Mouse (Mus musculus) embryonic facial prominence, embryonic 12.5 days (tissue): ENCODE measurements around the gene Herc6. TPM values are rescaled to one million over a fixed set of nuclear protein-coding genes. Genes with fewer than 3 reads are reported as not detected.
"Not testable (repeated sequence)": the region's sequence is repeated elsewhere in the genome, so short reads cannot be mapped to it uniquely, and the experiment has no call there.

ENCODE experiments used
- ATAC-seq: fragments of 200-750 bp; cut with Nextera tagmentation; 2 replicates; pipeline ENCODE4 v1.8.0; 2017; ENCODE audit not compliant: insufficient number of reproducible peaks, insufficient read depth, low FRiP score, low TSS enrichment
- H3K27ac ChIP-seq: fragments of 300-500 bp; sonication (generic); 2 replicates; pipeline ENCODE4 v1.5.1; 2016; ENCODE audit warnings: mild to moderate bottlenecking
- H3K27me3 ChIP-seq: fragments of 300-500 bp; sonication (generic); 2 replicates; pipeline ENCODE4 v1.6.1; 2016; ENCODE audit warnings: mild to moderate bottlenecking, moderate library complexity
- H3K36me3 ChIP-seq: fragments of 300-500 bp; sonication (generic); 2 replicates; pipeline ENCODE4 v1.6.1; 2016; ENCODE audit warnings: mild to moderate bottlenecking
- H3K4me1 ChIP-seq: fragments of 300-500 bp; sonication (generic); 2 replicates; pipeline ENCODE4 v1.6.1; 2016
- H3K4me2 ChIP-seq: fragments of 300-500 bp; sonication (generic); replicated peaks from 2 replicates; pipeline ENCODE4 v1.6.1; 2016; ENCODE audit warnings: mild to moderate bottlenecking, moderate library complexity
- H3K4me3 ChIP-seq: fragments of 300-500 bp; sonication (generic); 2 replicates; pipeline ENCODE4 v1.5.1; 2016; ENCODE audit warnings: mild to moderate bottlenecking
- H3K9ac ChIP-seq: fragments of 300-500 bp; sonication (generic); 2 replicates; pipeline ENCODE4 v1.6.1; 2016; ENCODE audit warnings: mild to moderate bottlenecking, moderate library complexity
- H3K9me3 ChIP-seq: fragments of 300-500 bp; sonication (generic); 2 replicates; pipeline ENCODE4 v1.6.1; 2016; ENCODE audit warnings: mild to moderate bottlenecking, moderate library complexity
- WGBS: fragments of 180-500 bp; shearing (Covaris S2); methylation state at CpG from one replicate; pipeline ENCODE4 v1.1.7; 2016; 5-methylcytosine and 5-hydroxymethylcytosine counted together
- polyA plus RNA-seq: library from polyadenylated mRNA; unstranded; fragments of >200 nt; fragmentation: Nextera tagmentation; extraction: Ambion mirVana; gene quantifications from 2 replicates; pipeline ENCODE4 v1.2.1, GENCODE M21; 2016

Herc6 gene
- polyA plus RNA-seq, 1 experiment from 2014 or later = 2.5 TPM

GRCm38 (mm10) chr6:57541737-57542335, 39.0 kb upstream of the Herc6 start:
- WGBS = 93% methylated on average over 1 of the region's 1 CpGs
- Histone ChIP-seq H3K36me3 (no peaks in the 10 kb centered on the region), H3K4me3 (no peak overlapping the region), H3K9me3 (no peaks in the 10 kb centered on the region), H3K4me2 (no peak overlapping the region), H3K9ac (no peak overlapping the region), H3K27ac (no peak overlapping the region), H3K27me3 (no peaks in the 10 kb centered on the region), H3K4me1 (no peaks in the 10 kb centered on the region)
- no peak for ATAC-seq

GRCm38 (mm10) chr6:57543591-57543990, 37.2 kb upstream of the Herc6 start:
- ATAC-seq, H3K4me1 ChIP-seq, H3K4me2 ChIP-seq, H3K27me3 ChIP-seq, H3K9me3 ChIP-seq, H3K4me3 ChIP-seq, H3K9ac ChIP-seq, H3K36me3 ChIP-seq, H3K27ac ChIP-seq: not testable (repeated sequence)

DNA sequence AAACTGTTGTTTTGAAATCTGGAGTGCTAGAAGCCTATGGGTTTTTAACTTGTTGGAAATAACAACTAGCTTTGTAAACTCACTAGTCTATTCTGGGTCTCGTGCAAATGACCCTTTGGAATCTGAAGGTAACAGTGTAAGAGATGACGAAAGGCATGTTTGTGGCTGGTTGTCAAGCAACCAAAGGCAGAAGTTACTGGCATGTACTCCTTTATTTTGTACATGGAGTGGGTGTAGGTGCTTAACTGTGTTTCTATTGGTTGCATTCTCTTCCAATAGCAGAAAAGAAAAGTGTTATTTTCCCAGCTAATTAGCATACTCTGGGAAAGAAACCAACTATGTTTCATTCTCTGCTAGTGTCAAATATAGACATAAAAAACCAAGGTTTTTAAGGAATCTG, 35.9 kb upstream of the Herc6 start:
- no peak overlapping the region for H3K27ac ChIP-seq
- no peaks in the 10 kb centered on the region for H3K4me1 ChIP-seq
- no peaks in the 10 kb centered on the region for H3K9me3 ChIP-seq
- no peak for ATAC-seq
- no peak overlapping the region for H3K4me3 ChIP-seq
- H3K36me3 ChIP-seq = no peaks in the 10 kb centered on the region
- H3K4me2 ChIP-seq = no peak overlapping the region
- no peak overlapping the region for H3K9ac ChIP-seq
- 77% methylated on average over 2 of the region's 2 CpGs for WGBS
- H3K27me3 ChIP-seq = no peaks in the 10 kb centered on the region

DNA sequence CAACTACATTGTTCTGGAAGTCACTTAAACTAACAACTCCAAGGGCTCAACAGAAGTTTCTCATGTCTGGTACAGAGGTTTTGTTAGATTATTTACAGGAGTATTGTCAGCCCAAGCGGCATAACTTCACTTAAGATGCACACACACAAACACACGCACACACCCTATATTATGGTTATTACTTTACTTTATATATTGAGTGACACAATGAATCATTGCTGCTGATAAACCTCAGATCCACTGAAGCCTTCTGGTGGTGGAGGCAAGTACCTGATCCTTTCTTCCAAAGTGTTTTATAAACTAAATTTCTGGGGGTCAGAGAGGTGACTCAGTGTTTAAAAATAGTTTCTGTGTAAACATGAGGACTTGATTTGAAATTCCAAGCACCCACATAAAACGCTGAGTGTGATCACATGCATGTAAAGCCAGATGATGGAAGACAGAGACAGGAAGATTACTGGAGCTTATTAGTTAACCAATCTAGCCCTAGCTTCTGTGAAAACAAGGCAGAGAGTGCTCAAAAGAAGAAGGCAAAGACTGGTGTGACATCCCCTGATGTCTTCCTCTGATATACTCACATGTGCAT, 29.5 kb upstream of the Herc6 start:
- Histone ChIP-seq H3K4me2 (no peak overlapping the region), H3K9me3 (no peaks in the 10 kb centered on the region), H3K36me3 (no peaks in the 10 kb centered on the region), H3K4me3 (no peak overlapping the region), H3K27me3 (no peaks in the 10 kb centered on the region), H3K4me1 (no peaks in the 10 kb centered on the region), H3K27ac (no peak overlapping the region), H3K9ac (no peak overlapping the region)
- ATAC-seq = no peak
- WGBS = 67% methylated on average over 3 of the region's 3 CpGs

- H3K4me1 ChIP-seq = no peaks in the 10 kb centered on the region
- H3K27ac ChIP-seq = no peak overlapping the region
- H3K27me3 ChIP-seq = no peaks in the 10 kb centered on the region
- H3K9ac ChIP-seq = no peak overlapping the region
- ATAC-seq = no peak
- 54% methylated on average over 4 of the region's 4 CpGs for WGBS
- no peak overlapping the region for H3K4me3 ChIP-seq
- no peaks in the 10 kb centered on the region for H3K36me3 ChIP-seq
- no peak overlapping the region for H3K4me2 ChIP-seq
- H3K9me3 ChIP-seq = no peaks in the 10 kb centered on the region
These were observed 22.9 kb upstream of the Herc6 start for GRCm38 (mm10) chr6:57557796-57558317.

GRCm38 (mm10) chr6:57563454-57563853, 17.3 kb upstream of the Herc6 start:
- Histone ChIP-seq H3K4me1 (no peaks in the 10 kb centered on the region), H3K27me3 (no peaks in the 10 kb centered on the region), H3K9ac (no peak overlapping the region), H3K27ac (no peak overlapping the region), H3K4me2 (no peak overlapping the region), H3K36me3 (no peaks in the 10 kb centered on the region), H3K9me3 (no peaks in the 10 kb centered on the region), H3K4me3 (no peak overlapping the region)
- ATAC-seq = no peak
- WGBS = 71% methylated on average over 1 of the region's 1 CpGs

DNA sequence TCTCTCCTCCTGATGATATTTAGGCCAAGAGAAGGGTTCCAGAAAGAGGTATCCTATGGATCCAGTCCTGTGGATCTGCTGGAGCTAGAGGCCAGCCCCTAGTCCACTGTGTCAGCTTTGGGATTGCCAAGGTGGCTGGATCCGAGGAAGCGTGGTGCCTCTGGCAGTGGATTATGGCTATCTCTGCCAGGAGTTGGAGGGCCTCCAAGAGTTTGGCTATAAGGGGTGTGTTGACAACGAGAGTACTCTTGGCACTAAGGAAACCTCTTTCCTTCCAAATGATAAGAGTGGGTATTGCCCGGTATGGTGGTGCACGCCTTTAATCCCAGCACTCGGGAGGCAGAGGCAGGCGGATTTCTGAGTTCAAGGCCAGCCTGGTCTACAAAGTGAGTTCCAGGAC, 15.3 kb upstream of the Herc6 start:
- H3K9me3 ChIP-seq = no peaks in the 10 kb centered on the region
- WGBS = 90% methylated on average over 7 of the region's 7 CpGs
- no peak overlapping the region for H3K27ac ChIP-seq
- H3K27me3 ChIP-seq = no peaks in the 10 kb centered on the region
- no peaks in the 10 kb centered on the region for H3K4me1 ChIP-seq
- H3K4me3 ChIP-seq = no peak overlapping the region
- no peaks in the 10 kb centered on the region for H3K36me3 ChIP-seq
- no peak for ATAC-seq
- H3K4me2 ChIP-seq = no peak overlapping the region
- H3K9ac ChIP-seq = no peak overlapping the region

- Histone ChIP-seq H3K27me3 (no peaks in the 10 kb centered on the region), H3K4me1 (no peaks in the 10 kb centered on the region), H3K36me3 (no peaks in the 10 kb centered on the region), H3K4me3 (no peak overlapping the region), H3K27ac (no peak overlapping the region), H3K4me2 (no peak overlapping the region), H3K9ac (no peak overlapping the region), H3K9me3 (no peaks in the 10 kb centered on the region)
- no peak for ATAC-seq
- WGBS = 88% methylated on average over 2 of the region's 2 CpGs
These were observed 13.2 kb upstream of the Herc6 start for GRCm38 (mm10) chr6:57567630-57568029.

DNA sequence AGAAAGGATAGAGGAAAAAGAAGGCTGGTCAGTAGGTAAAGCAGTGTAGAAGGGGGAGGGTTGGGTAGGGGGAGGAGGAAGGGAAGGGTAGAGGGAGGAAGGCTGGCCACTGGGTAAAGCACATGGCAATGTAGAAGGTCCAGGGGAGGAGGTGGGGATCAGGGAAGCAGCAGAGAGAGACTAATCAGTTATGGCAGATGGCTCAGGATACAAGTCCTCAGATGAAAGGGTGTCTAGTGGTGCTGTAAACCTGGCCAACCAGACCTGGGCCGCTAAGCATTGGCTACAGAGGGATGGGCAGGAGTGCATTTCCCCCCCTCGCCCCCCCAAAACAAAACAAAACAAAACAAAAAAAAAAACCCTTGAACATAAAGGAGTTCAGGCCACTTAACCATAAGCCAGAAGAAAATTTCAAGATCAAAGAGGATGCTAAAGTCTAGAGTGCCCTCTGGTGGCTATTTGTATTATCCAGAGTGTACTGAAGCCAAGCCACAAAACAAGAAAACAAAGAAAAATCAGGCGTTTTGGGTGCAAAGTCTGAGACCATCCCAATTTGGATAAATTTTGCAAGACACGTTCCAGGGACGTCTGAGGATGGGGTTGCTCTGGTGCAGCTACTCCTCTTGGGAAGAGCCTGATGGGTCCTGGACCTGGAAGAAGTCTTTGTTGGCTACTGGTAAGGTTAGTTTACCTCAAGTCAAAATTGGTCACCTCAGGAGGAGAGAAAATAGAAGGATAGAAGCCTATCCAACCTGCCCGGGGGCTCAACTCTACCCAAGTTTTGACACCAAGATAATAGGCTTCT, 10.4 kb upstream of the Herc6 start:
- Histone ChIP-seq H3K36me3 (no peaks in the 10 kb centered on the region), H3K9ac (no peak overlapping the region), H3K4me1 (no peaks in the 10 kb centered on the region), H3K4me2 (no peak overlapping the region), H3K27ac (no peak overlapping the region), H3K27me3 (no peaks in the 10 kb centered on the region), H3K9me3 (no peaks in the 10 kb centered on the region), H3K4me3 (no peak overlapping the region)
- ATAC-seq = 0 out of 2 replicates have a peak, but pooled peaks have one; percentile 35
- 11% methylated on average over 6 of the region's 6 CpGs for WGBS

DNA sequence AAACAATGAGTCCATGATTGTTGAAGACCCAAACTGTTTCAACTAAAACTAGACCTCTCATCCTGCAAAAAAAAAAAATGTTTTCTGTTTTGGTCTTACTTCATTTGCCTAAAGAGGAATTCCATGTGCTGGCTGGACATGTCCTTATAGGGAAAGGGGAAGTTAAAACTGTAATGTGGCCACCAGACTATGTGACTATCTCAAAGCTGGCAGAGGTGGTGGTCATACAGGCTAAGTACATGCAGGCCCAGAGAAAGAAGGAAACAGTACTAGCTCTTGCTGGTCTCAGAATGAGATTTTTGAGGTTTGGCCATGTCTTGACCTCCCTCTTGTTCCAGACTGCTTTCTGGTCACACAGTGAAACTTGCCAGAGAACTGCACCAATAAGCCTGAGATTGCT, 9.2 kb upstream of the Herc6 start:
- no peak overlapping the region for H3K4me2 ChIP-seq
- no peak for ATAC-seq
- H3K4me1 ChIP-seq = no peaks in the 10 kb centered on the region
- H3K9me3 ChIP-seq = no peaks in the 10 kb centered on the region
- H3K27ac ChIP-seq = no peak overlapping the region
- H3K4me3 ChIP-seq = no peak overlapping the region
- no peaks in the 10 kb centered on the region for H3K27me3 ChIP-seq
- H3K36me3 ChIP-seq = no peaks in the 10 kb centered on the region
- no peak overlapping the region for H3K9ac ChIP-seq

GRCm38 (mm10) chr6:57581595-57581994, 795 bp downstream of the Herc6 start:
- no peak for ATAC-seq
- Histone ChIP-seq H3K27me3 (no peaks in the 10 kb centered on the region), H3K36me3 (no peaks in the 10 kb centered on the region), H3K4me1 (0 out of 2 replicates have a peak, but pooled peaks cover 3% of the 10 kb centered on the region), H3K4me3 (peak overlapping the region; percentile 44; the same call in 1 of the 2 replicates), H3K9ac (0 out of 2 replicates have a peak overlapping the region, but pooled peaks have one; percentile 59), H3K9me3 (no peaks in the 10 kb centered on the region), H3K4me2 (peak overlapping the region; percentile 77), H3K27ac (no peak overlapping the region)
- WGBS = 83% methylated on average over 12 of the region's 12 CpGs

DNA sequence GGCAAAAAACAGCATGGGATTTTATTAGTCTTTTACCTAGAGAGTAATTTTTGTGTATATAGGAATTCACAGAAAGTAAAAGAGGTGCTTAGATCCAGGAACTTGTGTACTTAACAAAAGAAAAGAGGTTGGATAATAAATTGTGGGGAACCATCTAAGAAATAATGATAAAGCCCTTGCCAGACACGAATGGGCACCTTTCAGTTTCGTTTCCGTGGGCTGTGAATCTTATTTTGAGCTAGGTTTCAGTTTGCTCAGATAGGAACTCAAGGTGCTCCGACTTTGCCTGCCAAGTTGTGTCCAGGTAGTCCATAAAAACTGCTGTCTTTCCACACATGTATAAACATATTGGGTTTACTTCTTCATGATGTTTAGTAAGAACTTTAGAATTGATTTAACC, 1.6 kb downstream of the Herc6 start:
- H3K27me3 ChIP-seq = no peaks in the 10 kb centered on the region
- H3K27ac ChIP-seq = no peak overlapping the region
- H3K4me1 ChIP-seq = 0 out of 2 replicates have a peak, but pooled peaks cover 3% of the 10 kb centered on the region
- no peak overlapping the region for H3K9ac ChIP-seq
- WGBS = 81% methylated on average over 4 of the region's 4 CpGs
- no peak overlapping the region for H3K4me2 ChIP-seq
- H3K4me3 ChIP-seq = no peak overlapping the region
- no peaks in the 10 kb centered on the region for H3K36me3 ChIP-seq
- ATAC-seq = no peak
- H3K9me3 ChIP-seq = no peaks in the 10 kb centered on the region
